Mouse (Mus musculus): ENCODE measurements around the gene Gdf10. TPM values are rescaled to one million over a fixed set of nuclear protein-coding genes. Genes with fewer than 3 reads are reported as not detected.

Gene Gdf10
- polyA plus RNA-seq, 1 experiment from 2014 or later: 0.88 TPM

Other genes with a start within 250 kb of the Gdf10 start
- gene Gdf2, start 17.5 kb downstream of the Gdf10 start, polyA plus RNA-seq (2014; fragmentation: Nextera tagmentation; extraction: Ambion mirVana): not detected in 2 replicates
- not detected in 2 replicates for gene Rbp3, start 30.4 kb downstream of the Gdf10 start, polyA plus RNA-seq (2014; fragmentation: Nextera tagmentation; extraction: Ambion mirVana)
- gene Zfp488, start 55.2 kb downstream of the Gdf10 start, polyA plus RNA-seq (2014; fragmentation: Nextera tagmentation; extraction: Ambion mirVana): not detected in 2 replicates
- gene Gm30083, start 91.6 kb downstream of the Gdf10 start, polyA plus RNA-seq (2014; fragmentation: Nextera tagmentation; extraction: Ambion mirVana): not detected in 2 replicates
- gene Gm5460, start 93.2 kb downstream of the Gdf10 start, polyA plus RNA-seq (2014; fragmentation: Nextera tagmentation; extraction: Ambion mirVana): not detected in 2 replicates
- not detected in 2 replicates for gene Antxrl, start 129.1 kb downstream of the Gdf10 start, polyA plus RNA-seq (2014; fragmentation: Nextera tagmentation; extraction: Ambion mirVana)
- gene Anxa8, start 162.4 kb downstream of the Gdf10 start, polyA plus RNA-seq (2014; fragmentation: Nextera tagmentation; extraction: Ambion mirVana): 0.44 and 0.61 TPM in 2 replicates
- not detected in 2 replicates for gene A630023A22Rik, start 179.2 kb downstream of the Gdf10 start, polyA plus RNA-seq (2014; fragmentation: Nextera tagmentation; extraction: Ambion mirVana)
- 0.06 and 0.11 TPM in 2 replicates for gene Npy4r, start 228.9 kb downstream of the Gdf10 start, polyA plus RNA-seq (2014; fragmentation: Nextera tagmentation; extraction: Ambion mirVana)

Data from kidney, embryonic 14.5 days (tissue).